Mouse (Mus musculus) forebrain, postnatal 0 days (tissue): ENCODE measurements around the gene Camk2b. TPM values are rescaled to one million over a fixed set of nuclear protein-coding genes. Genes with fewer than 3 reads are reported as not detected.

Experiments used
- ATAC-seq: fragments of 200-750 bp; cut with Nextera tagmentation; 2 replicates; pipeline ENCODE4 v1.8.0; 2017; ENCODE audit warnings: mild to moderate bottlenecking, moderate library complexity
- DNase-seq: peaks from one replicate; pipeline ENCODE4 v3.0.0-alpha.2; 2015
- H3K27ac ChIP-seq: fragments of 300-500 bp; sonication (generic); 2 replicates; pipeline ENCODE4 v1.5.1; 2014; ENCODE audit warnings: low read depth, mild to moderate bottlenecking, antibody characterized with exemption, low read length, moderate library complexity, mixed read lengths
- H3K27me3 ChIP-seq: fragments of 300-500 bp; sonication (generic); 2 replicates; pipeline ENCODE4 v1.6.1; 2014; ENCODE audit warnings: mild to moderate bottlenecking, low read length, mixed read lengths; ENCODE audit not compliant: insufficient read depth
- H3K36me3 ChIP-seq: fragments of 300-500 bp; sonication (generic); 2 replicates; pipeline ENCODE4 v1.6.1; 2014; ENCODE audit warnings: mild to moderate bottlenecking, moderate library complexity; ENCODE audit not compliant: insufficient read depth
- H3K4me1 ChIP-seq: fragments of 300-500 bp; sonication (generic); 2 replicates; pipeline ENCODE4 v1.6.1; 2014; ENCODE audit warnings: antibody characterized with exemption; ENCODE audit not compliant: insufficient read depth
- H3K4me2 ChIP-seq: fragments of 300-500 bp; sonication (generic); 2 replicates; pipeline ENCODE4 v1.6.1; 2014; ENCODE audit warnings: low read depth, mild to moderate bottlenecking, moderate library complexity
- H3K4me3 ChIP-seq: fragments of 300-500 bp; sonication (generic); 2 replicates; pipeline ENCODE4 v1.5.1; 2014; ENCODE audit warnings: low read depth, low read length, mixed read lengths
- H3K9ac ChIP-seq: fragments of 300-500 bp; sonication (generic); 2 replicates; pipeline ENCODE4 v1.6.1; 2014; ENCODE audit warnings: mild to moderate bottlenecking
- H3K9me3 ChIP-seq: fragments of 300-500 bp; sonication (generic); 2 replicates; pipeline ENCODE4 v1.6.1; 2016; ENCODE audit warnings: low read length
- CTCF ChIP-seq: sonication (generic); IDR thresholded peaks from 2 replicates; pipeline ENCODE4 v1.5.1; 2016; ENCODE audit warnings: antibody characterized with exemption, control low read depth, low read depth
- WGBS: fragments of 180-500 bp; shearing (Covaris S2); extraction: QIAGEN DNeasy Blood & Tissue Kit; methylation state at CpG from one replicate; pipeline ENCODE4 v1.1.7; 2014; 5-methylcytosine and 5-hydroxymethylcytosine counted together
- polyA plus RNA-seq: library from polyadenylated mRNA; unstranded; fragments of >200 nt; fragmentation: Nextera tagmentation; extraction: Ambion mirVana; gene quantifications from 2 replicates; pipeline ENCODE4 v1.2.1, GENCODE M21; 2015
- total RNA-seq: library from RNA; depleted of rRNA; stranded (reverse); fragments of >200 nt; gene quantifications from 2 replicates; pipeline ENCODE4 v1.2.3, GENCODE M21; 2014; rRNA removed

Gene Camk2b
- total and polyA plus RNA-seq, 2 experiments from 2014 or later = 271 to 280 TPM

- DNase-seq (no peak), ATAC-seq (no peak)
- no peaks in the 10 kb centered on the region for H3K27me3 ChIP-seq
- H3K36me3 ChIP-seq = no peaks in the 10 kb centered on the region
- 51% methylated on average over 17 of the region's 17 CpGs for WGBS
- H3K4me2 ChIP-seq = no peak overlapping the region
- H3K4me3 ChIP-seq = no peak overlapping the region
- H3K9ac ChIP-seq = no peak overlapping the region
- no peaks in the 10 kb centered on the region for H3K4me1 ChIP-seq
- no peak for TF ChIP-seq CTCF
- no peak overlapping the region for H3K27ac ChIP-seq
- H3K9me3 ChIP-seq = no peaks in the 10 kb centered on the region
Measured at GRCm38 (mm10) chr11:5920323-5920960, 145.7 kb downstream of the Camk2b start.

Other genes starting within 250 kb of the Camk2b start
- gene Polm, start 228.3 kb downstream of the Camk2b start, total RNA-seq = 7.5 and 9.7 TPM in 2 replicates
- 4.6 and 6.0 TPM in 2 replicates for gene Polm, start 228.3 kb downstream of the Camk2b start, polyA plus RNA-seq
- gene Aebp1, start 204.4 kb downstream of the Camk2b start, total RNA-seq = 9.8 and 14.9 TPM in 2 replicates
- gene Aebp1, start 204.4 kb downstream of the Camk2b start, polyA plus RNA-seq = 15.9 and 19.8 TPM in 2 replicates
- gene Pold2, start 188.1 kb downstream of the Camk2b start, total RNA-seq = 20.4 and 29.0 TPM in 2 replicates
- 48.0 and 51.3 TPM in 2 replicates for gene Pold2, start 188.1 kb downstream of the Camk2b start, polyA plus RNA-seq
- gene Myl7, start 167.6 kb downstream of the Camk2b start, total RNA-seq = not detected in 2 replicates
- gene Myl7, start 167.6 kb downstream of the Camk2b start, polyA plus RNA-seq = not detected in 2 replicates
- 8.6 and 12.9 TPM in 2 replicates for gene Gck, start 116.3 kb downstream of the Camk2b start, total RNA-seq
- 7.1 and 7.2 TPM in 2 replicates for gene Gck, start 116.3 kb downstream of the Camk2b start, polyA plus RNA-seq
- gene Ykt6, start 110.7 kb downstream of the Camk2b start, total RNA-seq = 181 and 195 TPM in 2 replicates
- gene Ykt6, start 110.7 kb downstream of the Camk2b start, polyA plus RNA-seq = 101 and 102 TPM in 2 replicates
- 0.15 and 0.29 TPM in 2 replicates for gene A730071L15Rik, start 133.7 kb upstream of the Camk2b start, total RNA-seq
- 0.44 and 0.47 TPM in 2 replicates for gene A730071L15Rik, start 133.7 kb upstream of the Camk2b start, polyA plus RNA-seq
- gene Nudcd3, start 134.1 kb upstream of the Camk2b start, total RNA-seq = 57.2 and 61.6 TPM in 2 replicates
- 60.9 and 70.7 TPM in 2 replicates for gene Nudcd3, start 134.1 kb upstream of the Camk2b start, polyA plus RNA-seq
- not detected in 2 replicates for gene Npc1l1, start 163.8 kb upstream of the Camk2b start, total RNA-seq
- gene Npc1l1, start 163.8 kb upstream of the Camk2b start, polyA plus RNA-seq = not detected in 2 replicates
- gene Ddx56, start 201.4 kb upstream of the Camk2b start, total RNA-seq = 70.4 and 76.9 TPM in 2 replicates
- gene Ddx56, start 201.4 kb upstream of the Camk2b start, polyA plus RNA-seq = 65.7 and 71.3 TPM in 2 replicates
- 67.9 and 70.4 TPM in 2 replicates for gene Tmed4, start 208.5 kb upstream of the Camk2b start, total RNA-seq
- 95.0 and 95.5 TPM in 2 replicates for gene Tmed4, start 208.5 kb upstream of the Camk2b start, polyA plus RNA-seq
- 75.8 and 97.4 TPM in 2 replicates for gene Ogdh, start 225.3 kb upstream of the Camk2b start, total RNA-seq
- gene Ogdh, start 225.3 kb upstream of the Camk2b start, polyA plus RNA-seq = 107 and 124 TPM in 2 replicates